Mouse (Mus musculus): Measurements from ENCODE around the gene Zic5.

Gene Zic5

GRCm38 (mm10) chr14:122480355-122480754 is 14.9 kb upstream of the Zic5 start:
- peak; percentile 35 for DNase-seq (ENCODE audit: extremely low spot score, low spot score)

- DNase-seq (ENCODE audit: extremely low spot score, low spot score) = peak; percentile 32
Measured at GRCm38 (mm10) chr14:122479461-122480109, 14.1 kb upstream of the Zic5 start.

DNA sequence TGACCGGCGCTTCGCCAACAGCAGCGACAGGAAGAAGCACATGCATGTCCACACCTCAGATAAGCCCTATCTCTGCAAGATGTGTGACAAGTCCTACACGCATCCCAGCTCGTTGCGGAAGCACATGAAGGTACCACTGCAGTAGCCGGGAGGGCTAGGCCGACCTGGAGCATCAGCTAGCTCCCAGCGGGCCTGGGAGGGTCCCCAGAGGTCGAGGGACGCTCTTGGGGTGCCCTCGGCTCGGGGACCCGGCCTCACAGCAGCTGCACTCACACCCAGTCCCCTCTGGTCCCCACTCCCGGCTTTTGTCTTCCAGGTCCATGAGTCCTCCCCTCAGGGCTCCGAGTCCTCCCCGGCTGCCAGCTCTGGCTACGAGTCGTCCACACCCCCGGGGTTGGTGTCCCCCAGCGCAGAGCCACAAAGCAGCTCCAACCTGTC is 13.1 kb upstream of the Zic5 start:
- peak; percentile 86 for DNase-seq (ENCODE audit: extremely low spot score, low spot score)

DNA sequence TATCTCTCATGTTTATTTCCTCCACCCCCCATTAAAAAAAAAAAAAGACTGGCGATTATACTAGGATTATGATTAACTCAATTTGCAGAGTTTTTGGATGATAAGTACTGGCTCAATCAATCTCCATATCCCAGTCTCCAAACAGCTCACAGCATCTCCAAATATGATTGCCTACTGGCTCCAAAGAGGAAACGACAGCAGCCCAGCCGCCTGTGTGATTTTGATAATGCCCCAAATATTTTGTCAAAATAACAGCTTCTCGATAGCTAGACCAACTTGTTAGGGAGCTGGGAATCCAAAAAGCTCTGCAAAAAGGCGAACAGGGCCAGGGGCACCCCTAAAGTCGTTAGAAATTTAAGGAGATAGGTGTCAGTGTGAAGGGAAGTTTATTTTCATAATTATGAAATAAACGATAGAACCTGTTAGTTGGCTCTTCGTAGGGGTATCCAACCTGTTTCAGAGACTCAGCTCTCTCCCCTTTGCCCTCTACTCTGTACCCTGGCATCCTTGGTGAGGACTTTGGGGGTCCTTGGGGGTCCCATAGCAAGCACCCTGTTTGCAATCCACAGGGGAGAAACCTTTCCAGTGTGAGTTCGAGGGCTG is 12.6 kb upstream of the Zic5 start:
- DNase-seq (ENCODE audit: extremely low spot score, low spot score) = no peak

GRCm38 (mm10) chr14:122477261-122477671 is 11.8 kb upstream of the Zic5 start:
- peak; percentile 61 for DNase-seq (ENCODE audit: extremely low spot score, low spot score)

DNA sequence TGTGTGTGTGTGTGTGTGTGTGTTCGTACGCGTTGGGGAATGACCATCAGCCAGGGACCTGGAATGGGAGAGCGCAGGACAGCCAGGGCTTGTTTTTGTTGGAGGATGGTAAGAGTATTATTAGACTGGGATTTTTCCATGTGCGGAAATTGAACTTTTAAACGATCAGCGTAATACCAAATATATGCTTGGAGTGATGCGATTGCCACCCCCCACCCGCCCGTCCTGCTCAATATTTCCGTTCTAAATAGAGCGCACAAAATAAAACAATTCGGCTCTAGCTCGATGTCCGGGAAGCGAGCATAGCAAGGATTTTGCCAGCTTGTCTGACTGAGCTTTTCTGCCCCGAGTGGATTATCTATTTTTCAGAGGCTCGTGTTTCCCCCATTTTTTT is 11.3 kb upstream of the Zic5 start:
- no peak for DNase-seq (ENCODE audit: extremely low spot score, low spot score)

DNA sequence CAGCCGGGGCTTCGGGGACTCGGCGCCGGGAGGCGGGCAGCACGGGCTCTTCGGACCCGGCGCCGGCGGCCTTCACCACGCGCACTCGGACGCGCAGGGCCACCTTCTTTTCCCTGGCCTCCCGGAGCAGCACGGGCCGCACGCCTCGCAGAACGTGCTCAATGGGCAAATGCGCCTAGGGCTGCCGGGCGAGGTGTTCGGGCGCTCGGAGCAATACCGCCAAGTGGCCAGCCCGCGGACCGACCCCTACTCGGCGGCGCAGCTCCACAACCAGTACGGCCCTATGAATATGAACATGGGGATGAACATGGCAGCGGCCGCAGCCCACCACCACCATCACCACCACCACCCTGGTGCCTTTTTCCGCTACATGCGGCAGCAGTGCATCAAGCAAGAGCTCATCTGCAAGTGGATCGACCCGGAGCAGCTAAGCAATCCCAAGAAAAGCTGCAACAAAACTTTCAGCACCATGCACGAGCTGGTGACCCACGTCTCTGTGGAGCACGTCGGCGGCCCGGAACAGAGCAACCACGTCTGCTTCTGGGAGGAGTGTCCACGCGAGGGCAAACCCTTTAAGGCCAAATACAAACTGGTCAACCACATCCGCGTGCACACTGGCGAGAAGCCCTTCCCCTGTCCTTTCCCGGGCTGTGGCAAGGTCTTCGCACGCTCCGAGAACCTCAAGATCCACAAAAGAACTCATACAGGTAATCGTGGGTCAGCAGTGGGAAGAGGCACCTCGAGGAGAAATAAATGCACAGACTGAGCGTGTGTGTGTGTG is 10.8 kb upstream of the Zic5 start:
- peak; percentile 77 for DNase-seq (ENCODE audit: extremely low spot score, low spot score)

GRCm38 (mm10) chr14:122475557-122476040 is 10.1 kb upstream of the Zic5 start:
- peak; percentile 76 for DNase-seq (ENCODE audit: extremely low spot score, low spot score)

- DNase-seq (ENCODE audit: extremely low spot score, low spot score) = no peak
Measured at GRCm38 (mm10) chr14:122474891-122475556, 9.5 kb upstream of the Zic5 start, which contains the start of gene Zic2. TSS of gene Zic2 (plus strand) at chr14:122475435.

GRCm38 (mm10) chr14:122474041-122474890 is 8.8 kb upstream of the Zic5 start:
- peak; percentile 88 for DNase-seq (ENCODE audit: extremely low spot score, low spot score)

DNA sequence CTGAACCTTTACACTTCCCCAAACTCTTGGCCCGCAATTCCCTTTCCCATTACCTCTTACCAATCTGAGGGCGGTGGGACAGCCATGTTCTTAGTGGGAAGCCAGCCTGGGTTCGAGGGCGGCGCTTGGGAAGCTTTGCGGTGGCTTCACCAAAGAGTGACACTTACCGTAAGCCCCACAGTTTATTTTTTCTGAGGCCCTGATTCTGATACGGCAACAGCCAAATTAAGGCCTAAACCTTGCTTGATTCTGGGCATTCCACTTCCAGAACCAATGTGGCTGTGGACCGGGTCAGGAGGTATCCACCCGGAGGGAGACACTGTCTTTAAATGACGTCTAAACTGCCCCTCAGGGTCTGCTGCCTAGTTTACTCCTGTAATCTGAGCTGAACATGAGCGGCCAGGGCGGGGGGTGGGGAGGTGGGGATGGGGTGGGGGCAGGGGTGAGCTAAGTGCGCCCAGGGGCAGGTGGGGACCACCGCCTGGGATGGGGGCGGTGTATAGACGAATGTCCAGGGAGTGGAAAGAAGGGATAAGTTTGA is 7.8 kb upstream of the Zic5 start:
- peak; percentile 61 for DNase-seq (ENCODE audit: extremely low spot score, low spot score)

GRCm38 (mm10) chr14:122472647-122473046 is 7.2 kb upstream of the Zic5 start:
- peak; percentile 40 for DNase-seq (ENCODE audit: extremely low spot score, low spot score)

DNA sequence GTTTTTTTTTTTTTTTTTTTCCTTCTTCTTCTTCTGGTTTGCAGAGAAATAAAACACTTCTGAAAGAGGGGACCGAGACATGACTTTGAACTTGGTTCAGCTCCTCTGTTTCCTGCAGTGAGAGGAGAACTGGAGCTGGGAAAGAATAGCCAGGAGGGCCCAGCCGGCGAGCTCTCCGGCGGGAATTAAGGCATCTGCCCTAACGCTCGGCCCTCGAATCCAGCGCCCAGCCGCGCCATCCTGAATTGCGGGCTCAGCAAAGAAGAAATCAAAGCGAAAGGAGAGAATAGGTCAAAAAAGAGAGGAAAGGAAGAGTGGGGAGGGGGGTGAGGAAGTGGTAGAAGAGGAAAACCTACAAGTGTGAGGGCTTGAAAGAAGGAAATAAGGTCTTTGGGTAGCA is 6.7 kb upstream of the Zic5 start:
- DNase-seq (ENCODE audit: extremely low spot score, low spot score) = peak; percentile 62

- DNase-seq (ENCODE audit: extremely low spot score, low spot score) = peak; percentile 49
Measured at GRCm38 (mm10) chr14:122471449-122472085, 6.1 kb upstream of the Zic5 start.

DNA sequence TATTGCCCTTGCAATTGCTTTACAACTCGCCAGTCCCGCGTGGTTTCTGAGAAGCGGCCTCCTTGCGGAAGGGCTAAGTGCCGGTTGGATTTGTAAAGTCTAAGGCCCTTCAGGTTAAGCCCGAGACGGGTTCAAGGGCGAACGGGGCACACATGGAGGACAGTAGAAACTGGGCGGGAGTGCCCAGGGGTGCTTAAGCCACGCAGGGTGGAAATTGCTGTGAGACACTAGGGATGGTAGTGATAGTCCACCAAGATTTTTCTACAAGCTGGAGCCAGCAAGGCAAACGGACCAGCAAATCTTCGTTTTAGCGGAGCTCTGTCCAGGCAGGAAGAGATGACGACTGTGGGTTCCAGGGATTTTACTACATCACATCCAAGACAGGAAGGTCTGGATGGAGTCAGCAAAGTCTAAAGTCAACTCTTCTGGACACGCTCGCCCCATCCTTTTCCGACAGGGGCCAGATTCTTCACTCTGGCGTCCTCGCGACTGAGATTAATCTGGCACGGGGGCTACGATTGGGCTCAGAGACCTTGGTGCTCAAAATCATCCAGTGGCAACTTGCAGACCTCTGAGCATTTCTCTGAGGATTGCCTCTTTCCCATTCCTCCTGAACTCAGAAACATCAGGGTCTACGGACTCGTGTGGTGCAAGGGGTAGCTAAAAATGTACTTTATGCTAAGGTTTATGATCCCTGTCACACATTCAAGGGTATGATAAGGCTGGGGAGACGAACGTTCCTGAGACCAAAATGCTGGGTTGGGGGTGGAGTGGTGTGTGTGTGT is 3.7 kb upstream of the Zic5 start:
- peak; percentile 76 for DNase-seq (ENCODE audit: extremely low spot score, low spot score)

- DNase-seq (ENCODE audit: extremely low spot score, low spot score) = peak; percentile 71
Measured at GRCm38 (mm10) chr14:122467926-122468841, 2.7 kb upstream of the Zic5 start.

DNA sequence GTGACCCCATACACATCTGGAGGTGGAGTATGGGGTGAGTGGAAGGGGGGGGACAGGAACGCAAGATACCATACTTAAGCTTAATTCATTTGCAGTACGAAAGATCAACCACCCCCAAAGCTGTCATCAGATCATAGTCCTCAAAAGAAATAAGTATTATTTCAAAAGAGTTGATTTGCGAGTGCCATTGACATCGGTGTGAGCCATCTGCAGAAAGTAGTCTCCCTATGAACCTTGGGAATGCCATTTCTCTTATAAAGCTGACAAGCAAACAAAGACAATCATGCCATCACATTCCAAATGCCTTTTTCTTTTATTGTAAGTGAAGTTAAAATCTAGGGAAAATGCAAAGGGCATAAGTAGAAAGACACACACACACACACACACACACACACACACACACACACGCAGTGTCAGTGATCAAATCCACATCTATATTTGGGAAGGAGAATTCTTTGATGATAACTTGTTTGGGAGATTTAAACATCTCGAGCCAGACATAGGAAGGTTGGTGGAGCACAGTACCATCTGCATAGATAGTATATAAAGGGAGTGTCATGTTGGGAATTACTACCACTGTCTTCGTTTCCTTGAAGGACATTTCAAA is 1.4 kb upstream of the Zic5 start:
- DNase-seq (ENCODE audit: extremely low spot score, low spot score) = peak; percentile 17
